Mouse (Mus musculus): ENCODE results near the gene Plbd2. TPM values are rescaled to one million over a fixed set of nuclear protein-coding genes. Genes with fewer than 3 reads are reported as not detected.

Gene Plbd2
- polyA plus RNA-seq, 1 experiment from 2014 or later: 49.6 TPM

- Histone ChIP-seq H3K9me3 (ENCODE audit: low read depth, low read length) (no peaks in the 10 kb centered on the region), H3K27me3 (ENCODE audit: insufficient read depth, low read length) (peaks cover 99% of the 10 kb centered on the region), H3K9ac (no peak overlapping the region), H3K4me1 (ENCODE audit: insufficient read depth) (no peaks in the 10 kb centered on the region), H3K4me3 (ENCODE audit: low read depth, low read length) (no peak overlapping the region), H3K36me3 (ENCODE audit: insufficient read depth) (no peaks in the 10 kb centered on the region), H3K27ac (ENCODE audit: low read depth) (no peak overlapping the region), H3K4me2 (no peak overlapping the region)
- ATAC-seq (ENCODE audit: insufficient read depth) (no peak), DNase-seq (no peak)
- 1% methylated on average over 44 of the region's 44 CpGs for WGBS
- no peak for TF ChIP-seq CTCF (IDR thresholded peaks at IDR 0.05; ENCODE audit: low read depth)
Measured at GRCm38 (mm10) chr5:120435006-120435681, 68.3 kb downstream of the Plbd2 start.

- H3K4me3 ChIP-seq (ENCODE audit: low read depth, low read length): no peak overlapping the region
- H3K27me3 ChIP-seq (ENCODE audit: insufficient read depth, low read length): peaks cover 99% of the 10 kb centered on the region
- ATAC-seq (ENCODE audit: insufficient read depth) (no peak), DNase-seq (no peak)
- no peaks in the 10 kb centered on the region for H3K4me1 ChIP-seq (ENCODE audit: insufficient read depth)
- TF ChIP-seq CTCF (IDR thresholded peaks at IDR 0.05; ENCODE audit: low read depth): no peak
- H3K36me3 ChIP-seq (ENCODE audit: insufficient read depth): no peaks in the 10 kb centered on the region
- H3K27ac ChIP-seq (ENCODE audit: low read depth): no peak overlapping the region
- H3K4me2 ChIP-seq: no peak overlapping the region
- no peak overlapping the region for H3K9ac ChIP-seq
- no peaks in the 10 kb centered on the region for H3K9me3 ChIP-seq (ENCODE audit: low read depth, low read length)
- WGBS: 2% methylated on average over 21 of the region's 21 CpGs
Measured at GRCm38 (mm10) chr5:120434231-120434735, 69.1 kb downstream of the Plbd2 start.

Other genes with a start within 250 kb of the Plbd2 start
- not detected in 2 replicates for gene Lhx5, start 71.9 kb downstream of the Plbd2 start, polyA plus RNA-seq (2014; fragmentation: Nextera tagmentation; extraction: Ambion mirVana)
- 3.3 and 4.7 TPM in 2 replicates for gene Sdsl, start 30.8 kb downstream of the Plbd2 start, polyA plus RNA-seq (2014; fragmentation: Nextera tagmentation; extraction: Ambion mirVana)
- not detected in 2 replicates for gene Sds, start 27.1 kb downstream of the Plbd2 start, polyA plus RNA-seq (2014; fragmentation: Nextera tagmentation; extraction: Ambion mirVana)
- gene Slc8b1, start 7.5 kb upstream of the Plbd2 start, polyA plus RNA-seq (2014; fragmentation: Nextera tagmentation; extraction: Ambion mirVana): 2.7 and 3.6 TPM in 2 replicates
- 16.5 and 17.0 TPM in 2 replicates for gene Tpcn1, start 85.0 kb upstream of the Plbd2 start, polyA plus RNA-seq (2014; fragmentation: Nextera tagmentation; extraction: Ambion mirVana)
- 0.35 and 0.37 TPM in 2 replicates for gene Iqcd, start 85.4 kb upstream of the Plbd2 start, polyA plus RNA-seq (2014; fragmentation: Nextera tagmentation; extraction: Ambion mirVana)
- gene Rita1, start 109.0 kb upstream of the Plbd2 start, polyA plus RNA-seq (2014; fragmentation: Nextera tagmentation; extraction: Ambion mirVana): 7.2 and 9.5 TPM in 2 replicates
- 31.5 and 37.2 TPM in 2 replicates for gene Ddx54, start 109.1 kb upstream of the Plbd2 start, polyA plus RNA-seq (2014; fragmentation: Nextera tagmentation; extraction: Ambion mirVana)
- not detected in 2 replicates for gene Cfap73, start 130.6 kb upstream of the Plbd2 start, polyA plus RNA-seq (2014; fragmentation: Nextera tagmentation; extraction: Ambion mirVana)
- 0.15 TPM in 1 of 2 replicates, not detected in the other for gene Rasal1, start 145.2 kb upstream of the Plbd2 start, polyA plus RNA-seq (2014; fragmentation: Nextera tagmentation; extraction: Ambion mirVana)
- gene Dtx1, start 208.3 kb upstream of the Plbd2 start, polyA plus RNA-seq (2014; fragmentation: Nextera tagmentation; extraction: Ambion mirVana): 2.2 and 2.8 TPM in 2 replicates
- 0.28 and 0.57 TPM in 2 replicates for gene Oas2, start 246.2 kb upstream of the Plbd2 start, polyA plus RNA-seq (2014; fragmentation: Nextera tagmentation; extraction: Ambion mirVana)